Mouse (Mus musculus): ENCODE measurements at regions not wholly inside any gene's neighbourhood (a gene's known extent, or its start where the extent isn't known, plus 50 kb on each side); places are given as distances from the start of the nearest gene placed in this dataset.
"Not testable (repeated sequence)": the region's sequence is repeated elsewhere in the genome, so short reads cannot be mapped to it uniquely, and the experiment has no call there.

DNA sequence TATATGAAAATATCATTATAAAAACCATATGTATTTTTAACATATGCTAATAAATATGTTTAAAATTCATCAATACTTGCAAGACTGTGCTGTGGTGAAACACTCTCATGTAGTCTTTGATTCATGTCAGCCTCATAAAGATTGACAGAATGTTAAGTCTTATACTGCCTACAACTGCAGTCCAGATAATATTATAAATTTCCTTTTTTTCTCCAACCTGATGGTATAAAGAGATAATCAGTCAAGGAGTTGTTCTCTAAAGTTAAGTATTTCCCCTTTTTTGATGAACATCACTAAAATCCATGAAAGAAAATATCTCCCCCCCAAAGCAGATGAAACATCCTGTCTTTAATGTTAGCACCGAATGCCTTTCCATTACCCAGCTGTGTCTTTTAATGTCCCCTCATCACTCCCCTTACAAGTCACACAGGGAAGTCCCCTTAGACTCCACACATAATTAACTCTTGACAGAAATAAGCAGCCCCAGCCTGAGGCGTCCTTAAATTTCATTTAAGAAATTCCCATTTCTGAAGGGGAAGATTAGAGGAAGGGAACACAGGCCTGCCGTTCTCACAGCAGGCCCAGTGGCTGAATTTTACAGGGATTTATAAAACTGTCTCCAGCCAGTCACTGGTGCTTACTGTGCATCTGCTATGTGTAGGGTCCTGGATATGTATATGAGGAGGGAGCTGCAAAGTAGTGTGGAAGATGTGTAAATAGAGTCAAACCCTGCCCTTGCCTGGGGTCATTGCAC lies 129.0 kb upstream of the Tbl1xr1 start:
- Histone ChIP-seq H3K27ac (replicated peaks) (no peak overlapping the region), H3K4me3 (replicated peaks) (no peak overlapping the region), H3K4me1 (replicated peaks) (0 out of 2 replicates have a peak, but pooled peaks cover 5% of the 10 kb centered on the region), H3K27me3 (no peaks in the 10 kb centered on the region), H3K9ac (no peak overlapping the region), H3K9me3 (replicated peaks) (no peaks in the 10 kb centered on the region), H3K4me2 (no peak overlapping the region), H3K36me3 (replicated peaks) (no peaks in the 10 kb centered on the region)
- no peak for ATAC-seq (ENCODE audit: insufficient read depth)
- 36% methylated on average over 3 of the region's 3 CpGs for WGBS (ENCODE audit: insufficient replicate concordance)

DNA sequence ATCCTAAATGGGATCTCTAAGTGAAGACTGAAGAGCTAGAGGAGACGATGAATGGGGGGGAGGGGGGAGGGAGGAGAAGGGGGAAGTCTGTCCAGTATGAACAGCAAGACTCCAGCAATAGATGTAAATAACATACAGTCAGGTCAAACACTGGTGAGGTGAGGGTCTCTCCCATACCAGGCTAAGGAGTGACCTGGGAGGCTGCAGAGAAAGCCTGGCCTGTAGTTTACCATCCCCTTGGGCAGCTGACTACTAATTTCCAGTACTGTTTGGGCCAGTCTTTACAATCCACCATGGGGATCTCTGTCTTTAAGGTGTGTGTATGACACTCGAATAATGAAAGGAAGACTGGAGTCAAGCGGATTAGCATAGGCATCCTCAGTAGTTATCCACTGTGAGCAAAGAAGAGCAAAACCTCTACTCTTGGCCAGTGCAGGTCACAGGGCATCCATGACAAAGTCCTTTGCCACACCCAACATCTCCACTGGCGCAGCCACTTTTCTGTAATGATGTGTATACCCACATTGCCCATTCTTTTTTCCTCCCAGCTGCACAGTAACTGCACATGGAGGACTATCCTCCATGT lies 128.3 kb upstream of the Tbl1xr1 start:
- Histone ChIP-seq H3K9ac (no peak overlapping the region), H3K36me3 (replicated peaks) (no peaks in the 10 kb centered on the region), H3K4me1 (replicated peaks) (0 out of 2 replicates have a peak, but pooled peaks cover 5% of the 10 kb centered on the region), H3K27me3 (no peaks in the 10 kb centered on the region), H3K27ac (replicated peaks) (no peak overlapping the region), H3K9me3 (replicated peaks) (no peaks in the 10 kb centered on the region), H3K4me3 (replicated peaks) (no peak overlapping the region), H3K4me2 (no peak overlapping the region)
- 50% methylated on average over 4 of the region's 4 CpGs for WGBS (ENCODE audit: insufficient replicate concordance)
- ATAC-seq (ENCODE audit: insufficient read depth), result no peak

DNA sequence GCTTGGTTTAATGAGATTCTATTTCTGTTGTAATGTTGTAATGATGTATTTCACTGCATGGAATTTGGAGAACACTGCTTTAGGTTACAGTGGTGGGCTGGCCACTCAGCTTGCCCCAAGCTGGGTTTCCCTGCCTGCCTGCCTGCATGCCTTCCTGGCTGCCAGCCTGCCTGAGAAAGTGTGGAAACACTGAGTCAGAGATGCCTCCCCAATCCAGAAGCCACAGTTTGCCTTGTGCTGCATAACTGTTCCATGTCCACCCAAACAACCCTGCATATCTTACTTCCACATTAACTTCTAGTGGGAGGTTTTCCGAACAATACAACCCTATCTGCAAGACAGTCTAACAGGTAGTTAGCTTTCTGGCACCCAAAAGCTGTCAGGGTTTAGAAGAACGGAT lies 127.0 kb upstream of the Tbl1xr1 start:
- 43% methylated on average over 2 of the region's 2 CpGs for WGBS (ENCODE audit: insufficient replicate concordance)
- no peak overlapping the region for H3K9ac ChIP-seq
- H3K9me3 ChIP-seq (replicated peaks), result no peaks in the 10 kb centered on the region
- no peaks in the 10 kb centered on the region for H3K27me3 ChIP-seq
- H3K4me3 ChIP-seq (replicated peaks), result no peak overlapping the region
- H3K36me3 ChIP-seq (replicated peaks), result no peaks in the 10 kb centered on the region
- no peak overlapping the region for H3K4me2 ChIP-seq
- no peak overlapping the region for H3K27ac ChIP-seq (replicated peaks)
- 0 out of 2 replicates have a peak, but pooled peaks cover 5% of the 10 kb centered on the region for H3K4me1 ChIP-seq (replicated peaks)
- no peak for ATAC-seq (ENCODE audit: insufficient read depth)

DNA sequence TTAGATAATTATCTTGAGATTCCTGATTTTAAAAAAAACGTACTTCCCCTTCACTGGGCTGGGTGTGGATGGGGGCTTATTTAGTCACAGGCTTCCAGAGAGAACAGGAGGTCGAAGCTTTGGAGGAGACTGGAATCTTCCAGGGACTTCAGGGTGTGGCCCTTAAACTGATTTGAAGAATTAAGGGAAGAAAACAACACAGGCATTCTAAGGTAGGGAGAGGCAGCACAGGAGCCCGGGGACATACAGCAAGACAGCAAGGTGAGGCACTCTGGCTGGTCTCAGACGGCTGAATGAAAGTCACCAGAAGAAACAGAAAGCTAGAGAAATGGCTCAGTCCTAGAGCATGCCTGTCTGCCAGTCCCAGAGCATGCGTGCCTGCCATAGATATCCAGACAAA lies 125.9 kb upstream of the Tbl1xr1 start:
- 0 out of 2 replicates have a peak, but pooled peaks cover 5% of the 10 kb centered on the region for H3K4me1 ChIP-seq (replicated peaks)
- 54% methylated on average over 5 of the region's 5 CpGs for WGBS (ENCODE audit: insufficient replicate concordance)
- no peak for ATAC-seq (ENCODE audit: insufficient read depth)
- H3K36me3 ChIP-seq (replicated peaks), result no peaks in the 10 kb centered on the region
- no peak overlapping the region for H3K4me3 ChIP-seq (replicated peaks)
- H3K4me2 ChIP-seq, result no peak overlapping the region
- H3K27me3 ChIP-seq, result no peaks in the 10 kb centered on the region
- H3K27ac ChIP-seq (replicated peaks), result no peak overlapping the region
- H3K9ac ChIP-seq, result no peak overlapping the region
- H3K9me3 ChIP-seq (replicated peaks), result no peaks in the 10 kb centered on the region

- no peak for ATAC-seq (ENCODE audit: insufficient read depth)
- Histone ChIP-seq H3K36me3 (replicated peaks) (no peaks in the 10 kb centered on the region), H3K27ac (replicated peaks) (no peak overlapping the region), H3K4me1 (replicated peaks) (0 out of 2 replicates have a peak, but pooled peaks cover 5% of the 10 kb centered on the region), H3K9ac (no peak overlapping the region), H3K4me2 (no peak overlapping the region), H3K27me3 (no peaks in the 10 kb centered on the region), H3K9me3 (replicated peaks) (no peaks in the 10 kb centered on the region), H3K4me3 (replicated peaks) (no peak overlapping the region)
- WGBS (ENCODE audit: insufficient replicate concordance), result 53% methylated on average over 13 of the region's 13 CpGs
These were observed 124.8 kb upstream of the Tbl1xr1 start for GRCm38 (mm10) chr3:21951446-21952285.

GRCm38 (mm10) chr3:21952695-21953415 lies 123.6 kb upstream of the Tbl1xr1 start:
- Histone ChIP-seq H3K36me3 (replicated peaks) (no peaks in the 10 kb centered on the region), H3K27me3 (no peaks in the 10 kb centered on the region), H3K9ac (no peak overlapping the region), H3K4me3 (replicated peaks) (no peak overlapping the region), H3K4me1 (replicated peaks) (0 out of 2 replicates have a peak, but pooled peaks cover 5% of the 10 kb centered on the region), H3K9me3 (replicated peaks) (no peaks in the 10 kb centered on the region), H3K27ac (replicated peaks) (no peak overlapping the region), H3K4me2 (no peak overlapping the region)
- WGBS (ENCODE audit: insufficient replicate concordance), result 30% methylated on average over 8 of the region's 8 CpGs
- no peak for ATAC-seq (ENCODE audit: insufficient read depth)

DNA sequence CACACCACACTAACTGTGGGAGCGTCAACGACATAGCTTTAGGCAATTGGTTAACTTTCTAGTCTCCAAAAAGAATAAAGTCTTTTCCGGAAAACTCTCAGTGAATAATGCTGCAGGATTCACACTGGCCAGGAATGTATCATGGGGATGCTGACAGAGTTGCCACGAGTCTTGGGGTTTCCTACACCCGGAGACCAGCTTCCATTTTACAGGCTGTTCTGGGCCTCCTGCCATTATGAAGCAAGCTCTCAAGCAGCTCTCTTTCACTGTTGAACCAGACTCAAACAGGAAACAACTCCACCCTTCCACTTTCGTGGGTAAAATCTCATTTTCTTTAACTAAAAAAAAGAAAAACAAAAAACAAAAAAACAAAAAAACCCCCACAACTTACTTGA lies 123.0 kb upstream of the Tbl1xr1 start:
- 57% methylated on average over 6 of the region's 6 CpGs for WGBS (ENCODE audit: insufficient replicate concordance)
- Histone ChIP-seq H3K27me3 (no peaks in the 10 kb centered on the region), H3K4me2 (no peak overlapping the region), H3K4me3 (replicated peaks) (no peak overlapping the region), H3K4me1 (replicated peaks) (0 out of 2 replicates have a peak, but pooled peaks cover 5% of the 10 kb centered on the region), H3K27ac (replicated peaks) (no peak overlapping the region), H3K9me3 (replicated peaks) (no peaks in the 10 kb centered on the region), H3K36me3 (replicated peaks) (no peaks in the 10 kb centered on the region), H3K9ac (no peak overlapping the region)
- no peak for ATAC-seq (ENCODE audit: insufficient read depth)

GRCm38 (mm10) chr3:21955681-21956080 lies 120.8 kb upstream of the Tbl1xr1 start:
- no peak overlapping the region for H3K9ac ChIP-seq
- no peaks in the 10 kb centered on the region for H3K27me3 ChIP-seq
- H3K27ac ChIP-seq (replicated peaks), result no peak overlapping the region
- no peak for ATAC-seq (ENCODE audit: insufficient read depth)
- WGBS (ENCODE audit: insufficient replicate concordance), result 27% methylated on average over 2 of the region's 2 CpGs
- no peaks in the 10 kb centered on the region for H3K36me3 ChIP-seq (replicated peaks)
- H3K4me2 ChIP-seq, result no peak overlapping the region
- H3K4me3 ChIP-seq (replicated peaks), result no peak overlapping the region
- H3K4me1 ChIP-seq (replicated peaks), result peaks cover 9% of the 10 kb centered on the region; the same call in 1 of the 2 replicates
- no peaks in the 10 kb centered on the region for H3K9me3 ChIP-seq (replicated peaks)

DNA sequence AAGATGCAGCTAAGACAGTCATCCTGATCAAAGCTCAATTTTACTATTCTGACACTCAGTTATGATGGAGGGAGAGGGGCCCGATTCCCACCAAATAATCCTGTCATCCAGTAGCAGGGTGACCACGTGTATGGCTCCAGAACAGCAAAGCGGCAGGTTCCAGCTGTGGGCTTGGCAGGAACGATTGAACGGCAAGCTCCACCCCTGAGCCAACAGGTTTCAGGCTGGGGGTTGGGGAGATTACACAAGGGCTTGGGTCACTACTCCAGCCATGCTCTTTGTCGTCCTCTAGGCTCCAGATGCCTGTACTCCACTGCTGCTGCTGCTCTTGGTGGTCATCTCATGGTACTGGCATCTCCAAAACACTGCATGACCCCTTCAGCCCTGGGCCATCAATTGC lies 119.3 kb upstream of the Tbl1xr1 start:
- H3K4me1 ChIP-seq (replicated peaks), result peaks cover 10% of the 10 kb centered on the region; the same call in 1 of the 2 replicates
- H3K4me2 ChIP-seq; H3K36me3 ChIP-seq (replicated peaks); H3K9ac ChIP-seq; H3K9me3 ChIP-seq (replicated peaks); H3K4me3 ChIP-seq (replicated peaks); H3K27me3 ChIP-seq; H3K27ac ChIP-seq (replicated peaks): not testable (repeated sequence)
- WGBS (ENCODE audit: insufficient replicate concordance), result 33% methylated on average over 6 of the region's 6 CpGs
- peak; percentile 35; the same call in 1 of the 2 replicates for ATAC-seq (ENCODE audit: insufficient read depth)

- Histone ChIP-seq H3K9ac (no peak overlapping the region), H3K4me2 (no peak overlapping the region), H3K9me3 (replicated peaks) (no peaks in the 10 kb centered on the region), H3K27me3 (no peaks in the 10 kb centered on the region), H3K36me3 (replicated peaks) (no peaks in the 10 kb centered on the region), H3K4me1 (replicated peaks) (peaks cover 20% of the 10 kb centered on the region; the same call in 1 of the 2 replicates), H3K4me3 (replicated peaks) (no peak overlapping the region), H3K27ac (replicated peaks) (no peak overlapping the region)
- ATAC-seq (ENCODE audit: insufficient read depth), result no peak
- WGBS (ENCODE audit: insufficient replicate concordance), result 45% methylated on average over 6 of the region's 6 CpGs
These were observed 117.7 kb upstream of the Tbl1xr1 start for GRCm38 (mm10) chr3:21958595-21959286.
